Mouse (Mus musculus) left cerebral cortex, postnatal 10 days (tissue): ENCODE results near the gene Tcn2. TPM values are rescaled to one million over a fixed set of nuclear protein-coding genes. Genes with fewer than 3 reads are reported as not detected.
"Not testable (repeated sequence)": the region's sequence is repeated elsewhere in the genome, so short reads cannot be mapped to it uniquely, and the experiment has no call there.

ENCODE experiments used
- DNase-seq, 2 experiments: peaks; one replicate each; pipeline ENCODE4 v3.0.0; 2021 to 2022; ENCODE audit warnings: low spot score in 2 of 2, mixed read lengths in 1 of 2; ENCODE audit errors: extremely low spot score in 1 of 2
- intact Hi-C: fragments of 180-260 bp; cut with DNase I; formaldehyde crosslinking; loops from one replicate; pipeline ENCODE4 v1.15.1; 2025
- total RNA-seq, 2 experiments: library from RNA; stranded (reverse); gene quantifications; 2 replicates each; pipeline ENCODE4 v1.2.3; 2021

Tcn2 gene
- total RNA-seq, result 10 to 100 TPM; 13.0 to 14.5 TPM

DNA sequence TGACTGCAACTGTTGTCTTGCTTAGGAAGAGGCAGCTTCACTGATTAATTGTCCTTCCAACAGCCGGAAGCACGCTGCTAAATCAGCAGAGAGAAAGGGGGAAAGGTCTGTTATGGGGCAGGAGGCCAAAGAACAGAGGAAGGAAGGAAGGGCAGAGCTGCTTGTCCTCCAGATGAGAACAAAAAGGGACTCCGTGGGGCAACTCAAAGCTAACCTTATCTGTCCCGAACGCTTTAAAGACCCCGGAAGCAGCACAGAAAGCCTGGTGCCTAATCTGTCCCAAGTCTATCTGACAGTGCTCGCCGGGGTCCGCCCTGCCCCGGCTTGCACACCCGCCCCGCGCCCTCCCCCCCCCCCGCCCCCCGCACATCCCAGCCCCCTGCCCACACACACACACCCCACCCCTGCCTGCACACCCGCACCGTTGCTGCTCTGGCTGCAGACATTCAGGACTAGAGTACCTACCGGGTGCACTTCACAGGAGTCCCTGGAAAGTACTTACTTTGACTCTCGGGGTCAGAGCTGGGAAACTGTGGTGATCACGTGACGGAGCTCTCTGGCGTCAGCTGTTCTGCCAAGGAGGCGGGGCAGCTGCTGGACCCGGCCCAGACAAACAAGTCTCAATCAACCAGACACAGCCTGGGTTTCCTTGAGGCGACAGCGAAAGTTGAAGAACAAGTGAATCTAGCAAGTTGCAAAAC is at the start of gene Tcn2:
Gene Tcn2, minus strand, starts transcription at position 649 of the 701 bp plus-strand sequence.
- intact Hi-C loops, result no loop called here
- peak; percentile 61 to 90 for DNase-seq

DNA sequence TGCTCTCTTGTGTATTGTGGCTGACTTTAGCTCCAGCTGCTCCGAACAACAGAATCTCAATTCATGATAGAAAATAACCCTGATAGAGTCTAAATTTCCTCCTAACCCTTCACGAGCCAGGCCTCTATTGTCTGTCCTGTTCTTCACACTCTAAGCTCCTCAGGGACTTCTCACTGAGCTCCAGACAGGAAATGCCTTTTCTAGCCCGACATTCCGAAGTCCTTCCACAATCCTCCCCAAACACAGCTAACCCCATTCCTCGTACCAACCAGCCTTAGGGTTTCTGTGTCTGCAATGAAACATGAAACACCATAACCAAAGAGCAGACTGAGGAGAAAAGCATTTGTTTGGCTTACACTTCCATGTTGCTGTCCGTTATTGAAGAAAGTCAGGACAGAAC is 49.6 kb upstream of the Tcn2 start:
- intact Hi-C loops, result no loop called here
- DNase-seq, result no peak

DNA sequence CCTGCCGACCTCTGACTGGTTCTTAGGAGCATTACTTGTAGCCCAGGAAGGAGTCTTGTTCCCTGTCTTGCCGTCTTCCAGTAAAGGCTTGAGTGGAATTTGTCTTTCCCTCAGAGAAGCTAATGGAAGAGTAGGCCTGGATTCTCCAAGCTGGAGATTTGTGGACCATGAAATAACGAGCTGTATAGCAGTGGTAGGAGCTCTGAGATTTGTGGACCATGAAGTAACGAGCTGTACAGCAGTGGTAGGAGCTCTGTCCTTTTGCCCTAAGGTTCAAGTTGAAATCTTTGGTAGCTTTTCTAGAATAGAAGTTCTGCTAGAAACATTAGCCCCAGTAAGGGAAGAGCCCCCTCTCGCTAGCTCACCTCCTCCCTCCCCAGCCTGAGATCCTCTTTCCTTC is 46.5 kb upstream of the Tcn2 start:
- no peak for DNase-seq
- intact Hi-C loops, result no loop called here

DNA sequence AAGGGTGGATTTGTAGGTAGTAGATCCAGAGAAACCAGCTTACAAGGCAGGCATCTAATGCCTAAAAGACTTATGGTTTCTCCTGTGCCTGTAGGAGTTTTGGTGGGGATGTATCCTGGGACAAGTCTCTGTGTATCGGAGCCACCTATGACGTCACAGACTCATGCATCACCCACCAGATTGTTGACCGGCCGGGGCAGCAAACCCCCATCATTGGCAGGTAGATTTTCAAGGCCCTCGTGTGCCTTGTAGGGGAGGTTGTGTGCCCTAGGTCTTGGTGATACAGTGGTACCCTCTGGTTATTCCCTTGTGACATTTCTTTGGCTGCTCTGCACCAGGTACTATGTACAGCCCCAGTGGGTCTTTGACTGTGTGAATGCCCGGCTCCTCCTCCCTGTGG is 44.7 kb upstream of the Tcn2 start, which contains the start of gene 4930556J24Rik:
Gene 4930556J24Rik, minus strand, starts transcription at position 101 of the 400 bp plus-strand sequence.
- no peak for DNase-seq
- intact Hi-C loops, result no loop called here

DNA sequence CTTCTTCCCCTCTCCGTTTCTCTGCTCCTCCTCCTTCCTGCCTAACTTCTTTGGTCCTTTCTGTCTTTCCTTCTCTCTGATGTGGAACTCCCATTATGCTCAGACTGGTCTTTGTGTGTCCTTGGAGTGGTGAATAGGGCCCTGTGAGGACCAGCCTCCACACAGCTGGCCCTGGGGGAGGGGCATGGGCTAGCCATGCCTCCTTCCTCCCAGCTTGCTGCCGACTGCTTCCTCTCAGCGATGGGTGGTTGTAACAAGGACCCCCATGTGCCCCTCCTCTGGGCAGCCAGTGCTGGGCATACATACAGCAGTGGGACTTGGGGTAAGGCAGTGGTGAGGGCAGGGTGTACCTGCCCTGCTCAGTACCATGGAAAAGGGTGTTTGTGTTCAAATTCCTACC is 42.4 kb upstream of the Tcn2 start:
- peak in 1 of 2 experiments; percentile 57 for DNase-seq
- intact Hi-C loops, result no loop called here

DNA sequence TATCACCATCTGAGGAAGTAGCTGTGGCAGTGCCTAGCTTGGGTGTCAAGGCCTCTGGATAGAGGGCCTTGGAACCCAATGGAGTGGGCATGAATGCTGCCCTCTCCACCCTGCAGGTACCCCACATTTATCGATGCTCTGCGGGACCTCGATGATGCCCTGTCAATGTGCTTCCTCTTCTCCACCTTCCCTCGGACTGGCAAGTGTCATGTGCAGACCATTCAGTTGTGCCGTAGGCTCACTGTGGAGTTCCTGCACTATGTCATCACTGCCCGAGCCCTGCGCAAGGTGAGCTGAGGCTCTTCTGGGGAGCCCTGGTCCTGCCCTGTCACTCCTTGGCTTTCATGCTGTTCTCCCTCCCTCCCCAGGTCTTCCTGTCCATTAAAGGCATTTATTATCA is 41.1 kb upstream of the Tcn2 start:
- DNase-seq, result no peak
- intact Hi-C loops, result no loop called here

DNA sequence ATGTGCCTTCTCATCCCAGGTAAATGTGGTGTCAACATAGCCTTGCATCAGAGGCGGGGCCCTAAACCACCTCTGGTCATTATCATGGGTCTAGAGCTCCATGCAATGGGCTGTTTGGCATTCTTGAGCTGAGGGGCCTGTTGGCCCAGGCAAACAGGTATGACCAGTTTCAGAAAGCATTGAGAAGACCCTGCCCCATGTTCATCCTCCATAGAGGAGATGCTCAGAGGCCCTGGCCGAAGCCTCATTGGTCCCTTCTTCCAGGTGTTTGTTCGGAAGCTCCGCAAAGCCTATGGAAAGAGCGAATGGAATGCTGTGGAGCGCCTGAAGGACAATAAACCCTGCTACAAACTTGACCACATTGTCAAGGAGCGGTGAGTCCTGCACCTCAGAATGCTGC is 38.4 kb upstream of the Tcn2 start:
- no peak for DNase-seq
- intact Hi-C loops, result no loop called here

DNA sequence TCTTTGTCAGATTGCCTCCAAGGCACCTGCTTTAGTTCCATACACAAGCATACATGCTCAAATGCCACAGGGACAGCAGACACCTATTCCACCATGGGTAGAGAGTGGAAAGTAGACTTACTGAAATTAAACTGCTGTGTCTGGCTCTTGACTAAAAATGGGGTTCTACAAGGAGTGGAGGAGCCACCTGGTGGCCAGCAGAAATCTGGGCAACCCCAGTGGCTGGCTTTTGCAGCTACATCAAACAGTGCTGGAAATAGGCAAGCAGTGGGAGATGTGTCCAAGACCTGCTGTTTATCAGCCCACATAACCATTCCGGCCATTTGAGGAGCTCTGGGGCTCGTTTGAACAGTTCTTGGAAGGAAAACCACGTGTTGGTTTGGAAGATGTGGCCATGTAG is 37.9 kb upstream of the Tcn2 start:
- DNase-seq, result peak in 1 of 2 experiments; percentile 35
- intact Hi-C loops, result no loop called here

DNA sequence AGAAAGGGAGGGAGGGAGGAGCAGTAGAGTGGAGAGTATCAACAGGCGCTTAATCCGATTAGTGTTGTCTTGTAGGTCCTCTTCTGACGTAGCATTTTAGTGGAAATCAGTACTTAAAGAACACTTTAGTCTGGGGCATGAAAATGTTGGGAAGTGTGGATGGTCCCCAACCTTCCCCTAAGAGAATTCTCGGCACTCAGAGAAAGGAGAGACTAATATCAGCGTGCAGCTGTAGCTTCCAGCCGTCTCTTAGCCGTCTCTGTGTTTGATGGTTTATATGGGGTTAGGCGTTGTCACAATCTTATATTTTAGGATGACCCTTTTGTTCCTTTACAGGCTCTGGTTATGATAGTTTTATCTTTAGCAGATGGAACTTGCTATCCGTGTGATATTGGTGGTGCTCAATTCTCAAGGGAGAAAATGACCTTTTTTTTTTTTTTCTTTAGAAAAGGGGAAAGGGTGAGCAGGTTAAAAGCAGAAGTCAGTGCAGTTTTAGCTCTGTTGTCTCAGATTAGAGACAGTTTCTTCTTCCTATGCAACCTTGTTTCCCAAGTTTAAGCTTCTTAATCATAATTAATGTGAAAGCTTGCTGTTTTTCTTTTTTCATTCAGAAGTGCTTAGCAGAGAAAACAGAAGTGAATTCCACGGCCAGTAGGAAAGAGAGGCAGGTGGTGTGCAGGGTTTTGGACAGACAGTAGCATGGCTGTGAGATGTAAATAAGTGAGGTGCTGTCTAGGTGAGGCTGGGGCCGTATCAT is 32.6 kb upstream of the Tcn2 start:
- intact Hi-C loops, result no loop called here
- no peak for DNase-seq

DNA sequence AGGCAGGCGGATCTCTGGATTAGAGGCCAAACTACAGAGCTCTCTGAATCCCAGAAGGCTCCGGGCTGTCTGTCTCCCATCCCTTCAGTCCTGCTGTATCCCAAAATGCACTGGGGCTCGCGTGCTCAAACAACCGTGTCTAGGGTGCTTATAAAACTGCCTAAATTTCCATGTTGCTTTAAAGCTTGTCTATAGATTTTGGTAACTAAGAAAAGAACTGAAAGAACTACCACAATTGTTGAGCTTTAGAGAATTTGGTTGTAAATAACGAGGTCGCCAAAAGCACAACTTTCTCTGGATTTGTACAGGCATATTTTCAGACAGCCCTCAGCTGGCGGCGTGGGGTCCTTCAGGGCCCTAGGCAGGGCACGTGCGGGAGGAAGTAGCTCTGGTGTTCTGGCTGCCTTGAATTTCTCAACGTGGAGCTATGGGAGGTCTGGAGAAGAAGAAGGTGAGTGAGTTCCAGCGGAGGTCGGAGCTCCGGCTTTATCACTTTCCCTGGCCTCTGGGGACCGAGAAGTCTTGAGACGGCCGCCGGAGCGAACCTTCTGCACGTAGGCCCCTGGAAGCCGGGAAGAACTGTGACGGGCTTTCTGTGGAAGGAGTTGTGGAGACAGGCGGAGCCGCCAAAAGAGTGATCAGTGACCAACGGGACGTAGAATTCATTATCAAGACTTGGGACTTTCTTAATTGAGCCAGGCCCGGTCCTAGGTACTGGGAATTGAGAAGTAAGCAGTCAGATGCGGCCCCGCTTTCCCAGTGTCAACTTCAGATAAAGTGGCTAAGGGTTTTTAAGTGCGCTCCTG is 31.9 kb upstream of the Tcn2 start, which contains the start of gene Pes1:
Gene Pes1, plus strand, starts transcription at position 366 of the 806 bp plus-strand sequence.
- intact Hi-C loops, result no loop called here
- peak; percentile 70 to 80 for DNase-seq

DNA sequence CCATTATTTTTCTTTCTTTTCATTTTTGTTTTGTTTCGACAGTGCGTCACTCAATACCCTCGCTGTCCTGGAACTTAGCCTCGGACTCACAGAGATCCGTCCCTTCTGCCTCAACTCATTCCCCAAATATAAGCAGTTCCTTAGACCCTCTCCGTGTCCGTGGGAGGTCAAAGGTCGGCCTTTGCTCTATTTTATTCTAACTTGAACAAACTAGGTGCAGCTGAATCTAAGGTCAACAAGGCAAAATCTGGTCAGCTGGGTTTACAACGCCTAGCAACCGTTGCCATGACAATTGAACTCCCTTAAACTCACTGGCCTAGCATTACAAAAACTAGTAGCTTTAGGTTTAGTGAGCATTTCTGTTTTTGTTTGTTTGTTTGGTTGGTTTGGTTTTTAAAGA is 31.2 kb upstream of the Tcn2 start:
- DNase-seq, result peak in 1 of 2 experiments; percentile 45
- intact Hi-C loops, result no loop called here

DNA sequence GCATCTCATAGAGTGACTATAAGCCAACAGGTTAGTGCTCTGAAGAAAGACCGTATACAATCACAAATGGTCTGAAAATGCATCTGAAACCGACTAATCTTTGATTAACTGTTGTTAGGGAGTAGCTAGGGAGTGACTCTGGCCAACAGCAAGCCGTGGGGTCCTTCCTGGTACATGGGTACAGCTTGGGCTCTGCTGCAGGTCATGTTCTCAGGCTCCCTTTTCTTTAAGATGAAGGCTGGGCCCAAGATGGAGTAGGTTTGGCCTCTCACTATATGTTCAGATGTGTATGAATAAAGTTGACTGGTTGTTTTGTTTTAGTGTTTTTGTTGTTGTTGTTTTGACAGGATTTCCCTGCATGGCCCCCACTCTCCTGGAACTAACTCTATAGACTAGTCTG is 29.8 kb upstream of the Tcn2 start:
- intact Hi-C loops, result no loop called here

DNA sequence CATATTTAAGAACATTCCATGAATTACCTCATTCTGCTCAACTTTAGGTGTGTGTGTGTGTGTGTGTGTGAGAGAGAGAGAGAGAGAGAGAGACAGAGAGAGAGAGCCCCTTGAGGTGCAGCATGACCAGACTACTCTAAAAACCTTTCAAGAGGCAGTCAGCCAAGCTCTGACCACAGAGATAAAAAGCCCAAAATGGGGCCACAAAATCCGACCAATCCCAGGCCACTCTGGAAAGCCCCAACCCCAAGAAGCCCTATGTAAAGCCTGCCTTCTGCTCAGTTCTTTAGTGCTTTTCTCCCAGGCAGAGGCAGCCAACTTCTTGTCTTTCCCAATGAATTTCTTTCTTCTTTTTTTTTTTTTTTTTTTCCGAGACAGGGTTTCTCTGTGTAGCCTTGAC is 28.9 kb upstream of the Tcn2 start:
- no peak for DNase-seq
- intact Hi-C loops, result no loop called here

More for the DNA sequence above, 29.8 kb upstream of the Tcn2 start:
- no peak for DNase-seq

DNA sequence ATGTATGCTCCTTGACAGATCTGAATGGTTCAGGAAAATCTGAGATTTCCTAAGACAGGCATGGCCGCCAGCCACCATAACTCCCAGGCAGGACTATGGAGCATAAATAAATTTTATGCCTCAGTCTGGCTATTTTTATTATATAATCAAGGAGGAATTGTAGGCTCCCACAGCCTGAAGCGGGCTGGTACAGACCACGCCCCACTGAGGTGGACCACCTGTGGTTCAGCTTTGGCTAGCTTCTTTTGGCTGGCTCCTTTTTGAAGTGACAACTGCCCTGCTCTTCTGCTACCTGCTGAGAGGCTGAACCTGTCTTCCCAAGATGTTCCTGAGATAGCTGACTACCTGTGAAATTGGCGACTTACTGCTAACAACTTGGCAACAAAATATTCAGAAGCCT is 23.4 kb upstream of the Tcn2 start:
- intact Hi-C loops, DNase-seq: not testable (repeated sequence)

DNA sequence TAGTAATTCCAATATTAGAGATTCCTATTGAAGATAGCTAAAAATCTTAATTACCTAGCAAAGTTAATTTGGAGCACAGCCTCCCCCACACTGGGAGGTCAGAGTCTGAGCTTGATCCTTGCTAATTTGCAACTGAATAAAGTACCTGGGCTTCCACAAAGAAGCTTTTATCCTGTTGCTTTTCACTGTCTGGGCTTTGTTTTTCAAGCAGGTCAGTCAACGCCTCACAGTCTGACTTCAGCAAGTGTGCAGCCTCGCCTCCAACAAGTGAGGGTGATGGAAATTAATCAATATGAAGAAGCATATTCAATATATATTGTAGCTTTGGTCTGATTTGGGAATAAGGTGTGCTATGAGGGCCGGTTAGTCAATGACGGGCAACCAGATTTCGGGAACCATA is 22.9 kb upstream of the Tcn2 start:
- intact Hi-C loops, result not testable (repeated sequence)

DNA sequence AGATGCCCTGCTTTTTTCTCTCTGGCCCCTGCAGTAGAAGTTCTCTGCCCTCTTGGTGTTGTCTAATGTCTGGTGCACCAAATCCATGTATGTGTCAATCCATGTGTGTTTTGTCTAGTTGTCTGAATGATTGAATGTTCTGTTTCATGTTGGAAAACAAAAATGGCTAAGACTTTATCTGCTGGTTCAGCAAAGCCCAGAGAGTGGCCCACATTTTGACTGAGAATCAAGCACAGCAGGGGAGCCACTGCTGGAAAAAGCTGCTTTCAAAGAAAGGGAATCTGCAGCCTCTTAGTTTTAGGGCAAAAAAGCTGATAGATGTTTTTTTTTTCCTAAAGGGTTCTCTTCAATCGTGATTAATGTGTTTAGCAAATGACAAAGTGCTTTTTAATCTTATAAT is 14.4 kb upstream of the Tcn2 start:
- intact Hi-C loops, result no loop called here
- no peak for DNase-seq

More for the DNA sequence above, 22.9 kb upstream of the Tcn2 start:
- DNase-seq, result not testable (repeated sequence)

DNA sequence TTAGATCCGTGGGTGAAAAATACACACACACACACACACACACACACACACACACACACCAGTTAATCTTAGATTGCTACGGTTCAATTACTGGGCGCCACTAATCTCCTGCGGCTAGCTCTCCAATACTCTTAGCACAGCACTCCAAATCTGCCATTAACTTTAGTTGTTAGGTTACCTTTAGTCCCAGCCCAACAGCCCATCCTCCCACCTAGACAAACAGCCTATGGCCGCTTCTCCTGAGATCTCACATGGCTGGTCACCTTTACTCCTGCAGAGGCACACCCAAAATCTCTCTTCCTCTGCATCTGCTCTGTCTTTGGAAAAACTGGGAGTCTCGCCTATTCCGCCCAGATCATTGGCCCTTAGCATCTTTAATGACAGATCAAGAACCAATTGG is 9.4 kb upstream of the Tcn2 start:
- intact Hi-C loops, result no loop called here
- DNase-seq, result no peak

DNA sequence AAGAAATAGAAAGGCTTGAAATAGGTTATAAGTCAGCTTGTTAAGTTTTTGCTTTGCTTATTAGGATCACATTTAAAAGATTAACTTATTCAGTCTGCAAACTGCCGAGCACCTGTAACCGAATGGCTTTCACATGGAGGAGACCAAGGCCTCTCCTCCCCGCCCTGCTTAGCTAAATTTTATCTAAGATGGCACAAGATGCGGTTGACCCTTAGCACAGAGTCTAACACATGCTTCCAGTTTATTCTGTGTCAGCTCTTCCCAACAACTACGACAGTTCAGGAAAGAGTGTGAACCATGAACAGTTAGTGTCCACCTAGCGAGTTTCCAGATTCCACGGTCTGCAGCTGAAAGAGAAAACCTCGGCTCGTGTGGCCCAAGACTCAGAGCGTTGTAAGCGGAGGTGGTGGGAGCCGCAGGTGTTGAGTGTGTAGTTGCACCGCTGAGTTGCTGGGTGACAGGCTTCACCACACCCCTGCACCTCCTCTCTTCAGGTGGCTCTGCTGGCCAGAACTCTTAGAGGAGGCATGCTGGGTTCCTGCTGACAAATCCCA is 5.4 kb upstream of the Tcn2 start:
- intact Hi-C loops, result no loop called here
- no peak for DNase-seq

DNA sequence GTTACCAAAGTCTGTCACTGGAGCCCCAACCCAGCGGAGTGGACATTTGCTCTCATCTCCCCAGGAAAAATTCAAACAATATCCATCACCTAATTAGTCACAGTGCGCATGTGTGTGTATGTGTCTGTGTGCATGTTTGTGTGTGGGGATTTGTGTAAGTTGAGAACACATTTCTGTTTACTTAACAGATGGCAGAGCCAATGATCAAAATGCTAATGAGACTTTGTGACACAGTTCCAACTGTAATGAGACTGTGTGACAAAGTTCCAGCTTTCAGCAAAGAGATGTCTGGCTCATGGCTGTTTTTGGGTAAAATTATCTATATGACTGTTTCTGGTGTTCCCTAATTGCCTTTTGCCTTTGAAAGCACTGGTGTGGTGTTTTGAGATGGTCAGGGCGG is 4.4 kb upstream of the Tcn2 start:
- intact Hi-C loops, result no loop called here
- no peak for DNase-seq
